Mouse (Mus musculus): ENCODE results near the gene Prn.

DNA sequence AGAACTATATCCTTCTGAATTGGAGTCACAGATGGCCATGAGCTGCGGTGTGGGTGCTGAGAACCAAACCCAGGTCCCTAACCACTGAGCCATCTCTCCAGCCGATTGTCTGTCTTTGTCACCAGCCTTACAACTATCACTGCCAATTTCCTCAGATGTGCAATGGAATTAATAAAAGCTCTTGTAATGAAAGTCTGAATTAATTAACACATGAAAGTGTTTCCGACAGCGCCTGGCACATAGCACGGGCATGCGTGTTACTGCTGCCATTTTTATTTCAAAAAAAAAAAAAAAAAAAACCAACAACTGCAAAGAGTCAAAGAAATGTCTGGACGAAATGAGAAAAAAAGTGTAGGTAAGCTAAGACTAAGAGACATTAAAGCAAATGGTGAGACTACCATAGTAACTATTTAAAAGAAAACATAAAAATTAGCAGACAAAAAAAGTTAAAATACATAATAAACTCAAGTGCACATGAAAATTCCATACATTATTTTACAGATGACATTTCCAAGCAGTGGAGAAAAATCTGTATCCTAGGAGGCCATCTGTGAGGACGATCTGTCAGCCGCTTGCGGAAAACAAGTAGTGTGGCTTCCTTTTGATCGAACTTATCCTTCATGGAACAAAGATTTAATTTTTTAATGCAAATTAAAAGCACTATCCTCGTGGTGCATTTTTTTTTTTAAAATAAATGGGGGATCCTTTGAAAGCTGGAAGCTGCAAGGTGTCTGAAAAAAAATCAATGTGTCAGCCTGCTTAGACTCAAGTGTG, 12.2 kb upstream of the Prn start:
- TF ChIP-seq POLR2A (IDR thresholded peaks at IDR 0.05; ENCODE audit: borderline replicate concordance, extremely low read depth, low read depth, low read length) (no peak), CTCF (IDR thresholded peaks at IDR 0.05; ENCODE audit: insufficient read depth, low read length) (no peak)

Measured in lung, adult 2 months (tissue).